Mouse (Mus musculus) heart, adult 2 months (tissue): Measurements from ENCODE around the gene Syt2. TPM values are rescaled to one million over a fixed set of nuclear protein-coding genes. Genes with fewer than 3 reads are reported as not detected.

Experiments used
- DNase-seq, 2 experiments: peaks; one replicate each; pipeline ENCODE4 v3.0.0; 2021
- H3K27ac ChIP-seq: fragments of 200-600 bp; 2 replicates; pipeline ENCODE4 v1.8.1; 2022
- H3K27me3 ChIP-seq: fragments of 200-500 bp; 2 replicates; pipeline ENCODE4 v1.6.1; 2012; ENCODE audit warnings: mild to moderate bottlenecking, low read length, inconsistent platforms, mixed read lengths; ENCODE audit not compliant: control insufficient read depth, insufficient read depth
- H3K36me3 ChIP-seq: fragments of 200-500 bp; 2 replicates; pipeline ENCODE4 v1.6.1; 2012; ENCODE audit warnings: low read length, inconsistent platforms; ENCODE audit not compliant: control insufficient read depth, insufficient read depth
- H3K4me1 ChIP-seq: fragments of 200-500 bp; 2 replicates; pipeline ENCODE4 v1.6.1; 2011; ENCODE audit warnings: low read length; ENCODE audit not compliant: control insufficient read depth, insufficient read depth
- H3K4me3 ChIP-seq: fragments of 200-600 bp; 2 replicates; pipeline ENCODE4 v1.8.1; 2022
- H3K79me2 ChIP-seq: fragments of 200-500 bp; replicated peaks from 2 replicates; pipeline ENCODE4 v1.6.1; 2012; ENCODE audit warnings: mild to moderate bottlenecking, inconsistent platforms, low read length, moderate library complexity, mixed read lengths; ENCODE audit not compliant: control insufficient read depth, insufficient read depth
- H3K9ac ChIP-seq: fragments of 200-500 bp; 2 replicates; pipeline ENCODE4 v1.6.1; 2012; ENCODE audit warnings: low read depth, mild to moderate bottlenecking, control low read depth, inconsistent platforms, low read length, mixed read lengths
- CTCF ChIP-seq: fragments of 200-600 bp; IDR thresholded peaks from 2 replicates; pipeline ENCODE4 v1.8.1; 2022; ENCODE audit warnings: antibody characterized with exemption, mild to moderate bottlenecking, moderate library complexity
- EP300 ChIP-seq: fragments of 200-500 bp; IDR thresholded peaks from 2 replicates; pipeline ENCODE4 v1.6.1; 2011; ENCODE audit warnings: low read depth, low read length, control low read depth; ENCODE audit not compliant: insufficient read depth
- POLR2A ChIP-seq: fragments of 200-500 bp; IDR thresholded peaks from 2 replicates; pipeline ENCODE4 v1.6.1; 2011; ENCODE audit warnings: mild to moderate bottlenecking, low read depth, low read length, control low read depth; ENCODE audit not compliant: insufficient read depth
- WGBS: fragments of 180-500 bp; shearing (Covaris S2); methylation state at CpG from one replicate; pipeline ENCODE4 v1.1.7; 2018; 5-methylcytosine and 5-hydroxymethylcytosine counted together
- intact Hi-C: fragments of 180-260 bp; cut with DNase I; formaldehyde crosslinking; loops from one replicate; pipeline ENCODE4 v1.15.1; 2025
- polyA plus RNA-seq: library from polyadenylated mRNA; depleted of rRNA; stranded (reverse); fragments of >200 nt; gene quantifications from 2 replicates; pipeline ENCODE4 v1.2.3, GENCODE M21; 2012
- total RNA-seq, 2 experiments: library from RNA; stranded (reverse); gene quantifications; 2 replicates each; pipeline ENCODE4 v1.2.3; 2021

Syt2 gene
- total and polyA plus RNA-seq, 3 experiments: 0.04 to 0.05 TPM; not detected in 1

DNA sequence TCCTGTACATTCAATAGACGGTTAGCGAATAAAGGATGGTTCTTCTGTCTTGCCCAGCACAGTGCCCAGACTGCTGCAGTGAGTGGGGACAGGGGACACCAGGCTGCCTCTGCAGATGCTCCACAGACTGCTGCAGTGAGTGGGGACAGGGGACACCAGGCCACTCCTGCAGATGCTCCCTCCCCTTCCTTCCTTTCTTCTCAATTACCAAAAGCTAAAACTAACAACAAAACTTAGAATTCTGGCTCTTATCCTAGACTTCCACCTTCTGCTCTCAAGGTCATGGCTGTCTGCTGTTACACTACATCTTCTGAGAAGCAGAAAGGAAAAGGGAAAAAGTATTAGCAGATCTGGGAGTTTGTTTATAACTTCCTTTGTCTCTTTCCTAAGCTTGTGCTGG, 127.8 kb downstream of the Syt2 start:
- no peaks in the 10 kb centered on the region for H3K79me2 ChIP-seq
- WGBS: 47% methylated on average over 2 of the region's 2 CpGs
- H3K4me1 ChIP-seq: peaks cover 21% of the 10 kb centered on the region
- no peak overlapping the region for H3K9ac ChIP-seq
- peak overlapping the region; percentile 57 for H3K27ac ChIP-seq
- TF ChIP-seq EP300 (no peak), POLR2A (no peak), CTCF (no peak)
- peaks cover 19% of the 10 kb centered on the region for H3K36me3 ChIP-seq
- DNase-seq: peak in 1 of 2 experiments; percentile 14
- no peaks in the 10 kb centered on the region for H3K27me3 ChIP-seq
- intact Hi-C loops: no loop called here
- H3K4me3 ChIP-seq: no peak overlapping the region

DNA sequence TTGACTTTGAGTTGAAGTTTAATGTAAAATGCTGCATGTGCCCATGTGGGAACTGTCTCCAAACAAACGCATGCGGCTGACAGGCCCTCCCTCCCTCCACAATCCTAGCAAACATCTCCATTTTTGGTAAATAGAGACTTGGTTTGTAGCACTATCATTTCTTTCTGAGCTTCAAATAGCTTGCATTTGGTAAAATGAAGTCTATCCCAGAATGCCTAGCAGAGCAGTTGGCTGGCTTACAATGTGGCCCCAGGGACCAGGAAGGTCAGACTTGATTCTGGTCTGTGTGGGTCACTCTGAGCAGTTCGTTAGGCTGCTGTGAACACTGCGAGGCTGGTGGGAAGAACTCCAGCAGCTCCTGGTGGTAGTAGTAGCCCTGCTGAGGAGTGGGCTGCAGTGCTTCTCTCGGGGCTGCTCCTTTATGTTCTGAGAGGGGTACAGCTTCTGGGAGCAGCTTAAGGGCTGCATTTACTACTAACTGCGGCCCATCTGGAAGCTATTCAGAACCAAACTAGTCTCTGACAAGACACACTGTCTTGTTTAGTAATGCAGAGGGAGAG, 128.3 kb downstream of the Syt2 start:
- peaks cover 19% of the 10 kb centered on the region for H3K36me3 ChIP-seq
- no peak overlapping the region for H3K4me3 ChIP-seq
- WGBS: 42% methylated on average over 6 of the region's 6 CpGs
- peaks cover 21% of the 10 kb centered on the region for H3K4me1 ChIP-seq
- TF ChIP-seq CTCF (0 out of 2 replicates have a peak, but pooled peaks have one; percentile 7), EP300 (no peak)
- peak overlapping the region; percentile 57 for H3K27ac ChIP-seq
- intact Hi-C loops: no loop called here
- no peaks in the 10 kb centered on the region for H3K79me2 ChIP-seq
- H3K9ac ChIP-seq: no peak overlapping the region
- DNase-seq: peak; percentile 51 to 57
- no peaks in the 10 kb centered on the region for H3K27me3 ChIP-seq

GRCm38 (mm10) chr1:134775631-134776030, 129.2 kb downstream of the Syt2 start:
- Histone ChIP-seq H3K27ac (no peak overlapping the region), H3K9ac (no peak overlapping the region), H3K36me3 (peaks cover 19% of the 10 kb centered on the region), H3K4me1 (peaks cover 21% of the 10 kb centered on the region), H3K4me3 (no peak overlapping the region), H3K79me2 (no peaks in the 10 kb centered on the region), H3K27me3 (no peaks in the 10 kb centered on the region)
- DNase-seq: peak in 1 of 2 experiments; percentile 10
- 72% methylated on average over 3 of the region's 3 CpGs for WGBS
- no peak for TF ChIP-seq EP300
- intact Hi-C loops: no loop called here

DNA sequence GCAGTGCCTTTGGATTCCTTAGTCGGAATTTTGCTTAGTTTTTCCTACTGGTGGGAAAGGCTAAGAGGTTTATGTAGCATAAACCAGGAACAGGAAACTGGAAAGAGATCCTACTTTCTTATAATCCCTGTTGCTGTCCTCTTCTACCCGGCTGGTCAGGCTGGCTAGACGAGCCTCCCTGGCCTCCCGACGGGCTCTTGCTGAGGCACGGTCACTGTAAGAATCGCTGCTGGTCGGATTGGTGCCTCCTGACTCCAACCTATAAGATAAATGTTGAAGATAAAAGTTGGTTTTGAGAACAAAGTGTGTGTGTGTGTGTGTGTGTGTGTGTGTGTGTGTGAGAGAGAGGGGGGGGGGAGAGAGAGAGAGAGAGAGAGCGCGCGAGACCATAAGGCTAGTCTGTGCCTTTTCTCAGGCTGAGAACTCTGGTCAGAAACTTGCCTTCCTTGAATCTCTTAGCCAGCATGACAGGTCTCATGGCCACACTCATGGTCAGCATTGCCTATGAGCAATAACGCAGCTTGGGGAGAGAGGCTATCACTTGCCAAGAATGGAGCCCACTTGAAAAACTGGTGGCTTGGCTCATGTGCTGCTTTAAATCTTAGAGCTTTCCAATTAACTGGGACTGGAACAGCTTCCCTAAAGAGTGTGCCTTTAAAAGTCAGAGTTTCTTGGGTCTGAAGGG, 130.9 kb downstream of the Syt2 start:
- H3K27me3 ChIP-seq: no peaks in the 10 kb centered on the region
- no peaks in the 10 kb centered on the region for H3K79me2 ChIP-seq
- 86% methylated on average over 12 of the region's 12 CpGs for WGBS
- no peak overlapping the region for H3K4me3 ChIP-seq
- intact Hi-C loops: no loop called here
- peak in 1 of 2 experiments; percentile 8 for DNase-seq
- TF ChIP-seq POLR2A (no peak), EP300 (no peak), CTCF (no peak)
- H3K9ac ChIP-seq: no peak overlapping the region
- no peak overlapping the region for H3K27ac ChIP-seq
- peaks cover 9% of the 10 kb centered on the region for H3K36me3 ChIP-seq
- peaks cover 13% of the 10 kb centered on the region for H3K4me1 ChIP-seq

GRCm38 (mm10) chr1:134777936-134778548, 131.6 kb downstream of the Syt2 start:
- intact Hi-C loops: no loop called here
- 51% methylated on average over 13 of the region's 13 CpGs for WGBS

GRCm38 (mm10) chr1:134782797-134783196, 136.3 kb downstream of the Syt2 start:
- WGBS: 84% methylated on average over 5 of the region's 5 CpGs
- peaks cover 18% of the 10 kb centered on the region for H3K36me3 ChIP-seq
- TF ChIP-seq EP300 (no peak), CTCF (no peak), POLR2A (no peak)
- no peaks in the 10 kb centered on the region for H3K27me3 ChIP-seq
- no peak overlapping the region for H3K27ac ChIP-seq
- intact Hi-C loops: no loop called here
- H3K4me1 ChIP-seq: peaks cover 13% of the 10 kb centered on the region
- H3K9ac ChIP-seq: no peak overlapping the region
- no peak for DNase-seq
- 0 out of 2 replicates have a peak, but pooled peaks cover 1% of the 10 kb centered on the region for H3K79me2 ChIP-seq
- no peak overlapping the region for H3K4me3 ChIP-seq

More at GRCm38 (mm10) chr1:134777936-134778548, 131.6 kb downstream of the Syt2 start:
- peak in 1 of 2 experiments; percentile 12 for DNase-seq
- Histone ChIP-seq H3K4me1 (peaks cover 10% of the 10 kb centered on the region), H3K36me3 (peaks cover 2% of the 10 kb centered on the region), H3K79me2 (no peaks in the 10 kb centered on the region), H3K4me3 (no peak overlapping the region), H3K27ac (no peak overlapping the region), H3K9ac (peak overlapping the region; percentile 12; the same call in 1 of the 2 replicates), H3K27me3 (no peaks in the 10 kb centered on the region)
- no peak for TF ChIP-seq EP300
- TF ChIP-seq CTCF: no peak
- TF ChIP-seq POLR2A: no peak
